Mouse (Mus musculus) B cell, adult 2 months (primary cell): ENCODE measurements around the gene Kcnk10.

ENCODE experiments used
- DNase-seq, 2 experiments: peaks; one replicate each; pipeline ENCODE4 v3.0.0; 2022

Gene Kcnk10

DNA sequence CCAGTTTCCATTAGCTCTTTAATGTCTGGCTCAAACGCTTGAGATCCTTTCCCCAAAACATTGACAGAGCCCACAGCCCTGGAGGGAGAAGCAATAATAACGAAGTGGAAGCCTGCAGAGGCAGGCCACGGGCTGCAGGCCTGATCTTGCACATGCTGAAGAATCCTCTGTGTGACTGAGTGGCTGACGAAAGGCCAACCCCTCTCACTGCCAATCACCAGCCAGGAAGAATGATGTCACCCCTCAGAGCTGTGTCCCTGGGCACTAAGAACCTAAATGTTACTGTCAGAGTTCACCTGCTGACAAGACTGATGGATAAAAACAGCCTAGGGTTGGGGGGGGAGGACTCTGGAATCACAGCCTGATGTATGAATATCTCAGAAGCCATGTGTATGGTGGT lies 72.5 kb downstream of the Kcnk10 start:
- DNase-seq, result no peak

DNA sequence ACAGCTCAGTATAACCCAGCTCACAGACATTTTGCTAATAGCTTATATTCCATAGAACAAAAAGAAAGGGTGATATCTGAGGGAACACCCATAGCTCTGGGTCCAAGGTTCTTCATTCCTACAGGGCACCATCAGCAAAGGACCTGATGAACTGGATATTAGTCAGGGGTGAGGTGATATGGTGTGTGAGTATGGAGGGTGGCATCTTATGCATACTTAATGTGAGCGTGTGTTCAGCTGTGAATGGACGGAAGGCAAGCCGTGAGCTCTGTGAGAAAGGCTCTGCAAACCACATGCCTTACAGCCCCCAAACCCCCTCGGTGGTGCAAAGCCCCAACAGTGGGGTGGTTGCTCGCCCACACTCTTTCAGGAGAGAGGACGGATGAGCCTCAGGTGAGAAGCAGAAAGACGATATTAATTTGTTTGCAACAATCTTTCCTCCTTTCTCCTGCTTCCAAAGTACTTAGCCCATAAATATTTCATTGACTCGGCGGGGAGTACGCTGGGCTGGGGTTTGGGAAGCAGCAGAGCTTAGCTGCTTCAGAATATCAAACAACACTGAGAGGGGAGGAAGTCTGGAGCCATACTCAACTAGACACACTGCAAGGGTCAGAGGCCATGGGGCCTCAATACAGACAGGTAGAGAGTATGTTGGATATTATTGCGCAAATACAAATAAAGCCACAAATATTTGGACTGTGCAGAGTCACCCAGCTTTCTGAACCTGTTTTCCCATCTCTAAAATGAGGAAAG lies 76.4 kb downstream of the Kcnk10 start:
- DNase-seq, result no peak

DNA sequence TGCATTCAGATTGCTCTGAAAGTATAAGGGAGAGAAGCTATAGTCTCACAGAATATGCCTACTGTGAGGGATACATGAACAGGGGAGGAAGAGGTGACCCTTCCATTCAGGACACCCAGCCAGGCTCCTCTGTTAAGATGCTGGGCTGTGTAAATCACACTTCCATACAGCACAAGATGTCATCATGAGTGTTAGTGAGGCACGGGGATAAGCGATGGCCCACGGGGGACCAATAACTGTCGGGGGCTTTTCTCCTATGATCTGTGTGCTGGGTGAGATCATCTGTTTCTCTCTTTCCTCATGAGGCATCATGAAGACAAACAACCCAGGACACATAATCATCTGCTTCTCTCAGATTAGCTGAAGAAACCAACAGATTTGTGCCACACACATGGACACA lies 77.1 kb downstream of the Kcnk10 start:
- no peak for DNase-seq

DNA sequence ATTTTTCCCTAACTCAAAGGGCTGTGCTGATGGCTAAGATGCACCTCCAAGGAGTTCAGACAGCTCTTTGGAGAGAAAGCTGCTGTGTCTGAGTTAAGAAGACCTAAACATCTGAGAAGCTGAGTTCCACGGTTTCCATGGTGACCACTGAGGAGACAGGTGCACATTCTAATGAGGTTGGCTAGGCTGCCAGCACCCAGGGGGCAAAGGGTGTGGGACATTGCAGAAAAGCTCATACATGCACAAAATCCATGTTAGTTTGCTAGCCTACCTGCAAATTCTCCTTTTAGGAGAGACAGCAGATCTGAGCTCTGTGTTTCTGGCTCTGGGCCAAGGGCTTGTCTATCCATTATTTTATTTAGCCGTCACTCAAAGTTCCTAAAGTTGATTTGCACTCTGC lies 96.7 kb downstream of the Kcnk10 start:
- no peak for DNase-seq

DNA sequence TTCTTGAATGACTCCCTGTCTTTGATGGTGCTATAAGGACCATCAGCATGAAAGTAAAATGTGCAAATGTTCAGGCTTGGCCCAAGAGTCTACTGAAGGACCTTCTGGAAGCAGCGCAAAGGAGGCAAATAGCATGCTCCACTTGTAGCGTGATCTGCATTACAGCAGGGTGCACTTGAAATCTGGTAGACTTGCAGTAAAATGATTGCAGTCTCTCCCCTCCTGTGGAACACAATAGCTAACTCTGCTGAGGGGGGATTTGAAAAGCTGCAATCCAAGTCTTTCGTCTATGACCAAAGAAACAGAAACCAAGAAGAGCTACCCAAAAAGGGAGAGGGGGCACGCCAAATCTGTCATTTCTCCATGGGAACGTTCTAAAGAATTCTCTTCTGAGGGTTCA lies 97.1 kb downstream of the Kcnk10 start:
- DNase-seq, result no peak

DNA sequence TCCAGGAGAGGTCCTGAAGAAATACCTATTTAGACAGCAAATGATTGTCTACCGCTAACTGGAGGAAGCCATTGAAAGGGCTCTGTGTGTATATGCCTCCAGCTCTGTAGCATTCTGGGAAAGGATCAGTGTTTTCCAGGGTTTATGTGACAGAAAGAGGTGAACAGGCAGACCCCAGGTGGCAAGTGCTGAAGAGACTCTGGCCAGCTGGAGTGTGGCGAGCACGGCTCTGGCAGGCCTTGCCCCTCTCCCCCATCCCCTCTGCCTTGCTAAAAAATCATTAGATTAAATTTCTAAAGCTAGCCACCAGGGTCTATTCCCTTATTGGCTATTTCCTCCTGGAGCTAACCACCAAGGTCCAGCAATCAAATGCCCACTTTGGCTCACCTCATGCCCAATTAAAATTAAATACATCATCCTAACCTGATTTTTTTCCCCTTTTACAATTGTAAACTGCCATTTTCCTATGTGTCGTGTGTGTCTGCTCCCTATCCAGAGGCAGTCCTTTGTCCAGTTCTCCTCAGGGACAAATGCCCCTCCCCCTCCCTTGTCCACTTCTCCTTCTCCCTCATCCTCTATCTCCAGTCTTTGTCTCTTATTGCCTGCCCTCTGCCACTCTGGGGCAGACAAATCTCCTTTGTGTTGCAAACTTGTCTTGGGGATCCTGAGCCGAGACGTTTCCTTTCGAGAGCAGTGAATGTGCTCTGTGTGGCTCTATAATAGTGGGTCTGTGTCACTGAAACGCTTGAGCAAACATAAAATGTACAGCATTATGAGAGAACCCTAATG lies 100.2 kb downstream of the Kcnk10 start:
- DNase-seq, result no peak

DNA sequence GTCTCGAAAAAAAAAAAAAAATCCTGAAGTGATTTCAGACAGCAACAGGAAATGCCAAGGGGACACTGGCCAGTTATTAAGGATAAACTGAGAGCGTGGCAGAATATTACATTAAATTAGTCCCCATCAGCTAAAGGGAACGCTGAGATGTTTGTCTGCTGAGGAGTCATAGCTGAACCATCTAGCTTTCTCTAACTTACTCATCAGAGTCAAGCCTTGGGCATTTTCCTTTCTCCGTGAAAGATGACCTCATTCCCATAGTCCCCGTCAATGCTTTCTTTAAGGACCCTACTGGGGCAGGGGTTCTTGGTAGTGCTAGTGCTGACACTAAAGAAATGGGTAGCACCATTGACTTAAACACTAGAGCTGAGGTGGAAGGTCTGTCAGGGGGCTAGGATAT lies 106.9 kb downstream of the Kcnk10 start:
- DNase-seq, result no peak

DNA sequence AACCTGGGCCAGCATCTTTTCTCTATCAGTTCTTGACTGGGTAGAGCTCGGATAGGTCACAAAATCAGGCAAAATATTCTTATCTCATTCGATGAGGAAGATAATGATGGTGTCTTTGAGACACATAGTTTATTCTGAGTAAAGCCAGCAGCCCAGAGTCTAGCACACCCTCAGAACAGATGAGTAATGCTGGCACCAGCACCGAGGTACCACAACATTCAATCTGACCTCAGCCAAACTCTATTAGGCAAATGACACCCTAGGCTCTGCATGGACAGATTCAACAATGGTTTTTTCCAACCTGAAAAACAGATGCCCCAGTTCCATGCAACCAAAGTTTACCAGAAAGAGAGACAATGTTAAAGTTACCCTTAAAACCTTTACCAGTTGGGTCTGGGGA lies 108.0 kb downstream of the Kcnk10 start:
- DNase-seq, result no peak

DNA sequence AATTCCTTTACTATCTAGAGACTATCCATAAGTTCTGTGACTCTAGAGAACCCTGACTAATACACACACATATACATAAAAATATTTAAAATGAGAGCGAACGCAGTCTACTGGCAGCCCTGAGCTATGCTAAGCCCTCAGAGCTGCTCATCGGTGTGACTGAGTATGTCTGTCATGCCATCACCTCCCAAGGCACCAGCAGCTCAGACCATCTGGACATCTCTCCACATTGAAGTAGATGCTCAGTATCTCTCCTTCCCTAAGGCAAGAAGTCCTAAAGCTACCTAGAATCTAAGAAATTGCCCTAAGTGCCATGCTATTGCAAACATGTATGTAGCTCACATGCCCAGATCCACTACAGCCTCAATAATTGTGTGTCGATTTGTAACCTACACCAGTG lies 110.3 kb downstream of the Kcnk10 start:
- no peak for DNase-seq

DNA sequence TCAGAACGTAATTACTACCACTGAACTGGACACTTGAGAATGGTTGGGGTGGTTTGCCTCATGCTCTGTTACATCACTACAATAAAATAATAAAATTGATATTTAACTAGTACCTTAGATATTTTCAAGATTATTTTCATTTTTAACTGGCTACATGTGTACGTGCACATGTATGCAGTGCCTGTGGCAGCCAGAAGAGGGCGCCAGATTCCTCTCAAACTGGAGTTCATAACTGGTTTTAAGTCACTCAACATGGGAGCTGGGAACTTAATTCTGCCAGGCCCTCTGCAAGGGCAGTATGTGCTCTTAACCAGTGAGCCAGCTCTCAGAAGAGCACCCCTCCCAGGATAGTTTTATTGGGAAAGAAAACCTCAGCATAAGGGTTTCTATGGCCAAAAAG lies 118.2 kb downstream of the Kcnk10 start:
- peak; percentile 75 to 78 for DNase-seq

DNA sequence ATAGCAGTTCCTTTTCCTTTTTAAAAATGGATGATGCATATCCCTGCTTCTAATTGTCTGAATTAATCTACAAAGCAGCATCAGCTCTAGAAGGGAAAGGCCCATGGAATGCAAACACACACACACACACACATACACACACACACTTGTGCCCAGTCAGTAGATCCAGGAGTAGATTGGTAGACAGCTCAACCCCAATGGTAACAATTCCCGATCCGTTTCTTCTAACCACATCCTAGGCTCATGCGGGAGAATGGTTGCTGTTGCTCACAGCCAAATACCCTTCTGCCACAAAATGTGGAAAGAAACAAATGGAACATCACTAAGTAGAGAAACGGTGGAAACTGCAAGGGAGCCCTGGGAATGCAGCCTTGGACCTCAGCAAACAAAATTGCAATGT lies 119.2 kb downstream of the Kcnk10 start:
- DNase-seq, result no peak

DNA sequence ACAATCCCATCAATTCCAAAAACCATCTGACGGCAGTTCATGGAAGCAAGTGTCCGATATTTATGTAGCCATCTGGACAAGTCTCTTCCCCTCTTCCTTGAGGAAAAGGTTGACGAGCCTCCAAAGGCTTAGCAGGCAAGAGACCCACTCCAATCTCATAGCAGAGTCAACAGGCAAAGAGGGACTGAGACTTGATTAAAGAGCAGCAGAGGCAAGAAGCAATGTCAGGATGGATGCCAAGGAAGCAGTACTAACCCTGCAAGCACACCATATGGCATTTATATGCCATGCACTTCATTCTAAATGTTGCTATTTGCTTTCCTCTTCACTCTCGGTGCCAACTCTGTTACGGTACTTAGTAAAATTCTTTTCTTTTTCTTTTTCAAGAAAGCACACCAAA lies 119.6 kb downstream of the Kcnk10 start:
- DNase-seq, result no peak

DNA sequence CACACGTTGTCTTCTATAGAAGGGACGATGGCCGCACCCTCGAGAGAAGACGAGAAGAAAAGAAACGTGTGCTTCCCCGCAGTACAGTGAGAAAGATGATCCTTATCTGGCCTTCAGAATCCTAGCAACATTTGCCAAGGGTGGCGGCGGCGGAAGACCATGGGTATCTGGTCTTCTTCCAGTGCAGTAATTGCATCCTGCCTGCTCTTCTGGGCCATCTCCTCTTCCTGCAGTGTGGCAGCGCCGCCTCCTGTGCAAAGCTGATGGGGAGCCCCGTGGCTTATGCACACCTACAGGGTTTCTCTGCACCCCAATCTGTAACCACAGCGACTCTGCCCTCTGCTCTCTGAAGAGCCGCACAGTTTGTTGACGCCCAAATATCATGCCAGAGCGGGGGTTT lies 124.9 kb downstream of the Kcnk10 start:
- DNase-seq, result no peak

DNA sequence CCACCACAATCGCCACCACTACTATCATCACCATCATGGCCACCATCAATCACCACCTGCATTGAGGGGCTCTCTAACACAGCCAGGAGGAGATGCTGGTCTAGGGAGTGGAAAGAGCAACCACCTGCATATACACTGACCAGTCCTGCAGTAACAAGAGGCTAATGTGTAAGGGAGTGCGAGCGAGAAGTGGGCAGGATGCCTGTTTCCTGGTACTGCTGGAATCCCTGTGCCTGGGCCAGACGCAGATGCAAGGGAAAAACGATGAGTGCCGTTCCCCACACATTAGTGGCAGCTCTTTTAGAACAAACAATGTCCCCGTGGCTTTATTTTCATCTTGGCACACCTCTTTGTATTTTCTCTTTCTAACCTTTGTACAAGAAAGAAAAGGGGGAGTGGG lies 125.5 kb downstream of the Kcnk10 start:
- DNase-seq, result no peak

DNA sequence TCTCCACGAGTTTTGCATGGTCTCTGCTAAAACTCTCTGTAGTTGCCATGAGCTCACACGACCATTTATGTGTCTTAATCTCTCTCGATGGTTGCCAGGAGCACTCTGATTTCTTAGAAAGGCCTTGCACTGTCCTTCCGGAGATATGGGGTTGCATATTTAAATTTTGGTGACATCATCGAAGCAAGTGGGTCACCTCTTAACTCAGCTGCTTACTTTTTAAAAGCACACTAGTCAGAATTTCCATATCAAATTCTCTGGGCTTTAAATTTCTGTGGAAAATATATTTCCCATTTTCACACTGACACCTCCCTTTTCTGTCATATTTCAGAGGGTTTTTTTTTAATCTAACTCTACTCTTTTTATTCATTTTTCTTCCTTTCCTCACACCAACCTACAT lies 132.5 kb downstream of the Kcnk10 start:
- DNase-seq, result no peak

DNA sequence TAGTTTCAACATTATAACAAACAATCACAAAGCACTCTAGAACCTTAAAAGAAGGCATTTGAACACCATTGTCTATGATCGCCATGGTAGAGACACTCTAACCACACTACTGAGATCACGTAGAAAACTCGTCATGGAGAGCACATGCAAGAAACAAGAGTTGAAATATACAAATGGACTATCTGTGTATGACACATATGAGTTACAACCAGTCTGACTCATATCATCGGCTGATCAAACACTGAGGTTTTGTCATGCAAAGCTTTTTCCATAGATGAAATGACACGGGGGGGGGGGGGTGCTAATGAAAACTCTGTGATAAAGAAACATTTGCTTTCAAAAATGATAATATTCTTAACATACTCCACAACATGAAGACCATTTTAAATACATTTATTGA lies 133.2 kb downstream of the Kcnk10 start:
- no peak for DNase-seq

DNA sequence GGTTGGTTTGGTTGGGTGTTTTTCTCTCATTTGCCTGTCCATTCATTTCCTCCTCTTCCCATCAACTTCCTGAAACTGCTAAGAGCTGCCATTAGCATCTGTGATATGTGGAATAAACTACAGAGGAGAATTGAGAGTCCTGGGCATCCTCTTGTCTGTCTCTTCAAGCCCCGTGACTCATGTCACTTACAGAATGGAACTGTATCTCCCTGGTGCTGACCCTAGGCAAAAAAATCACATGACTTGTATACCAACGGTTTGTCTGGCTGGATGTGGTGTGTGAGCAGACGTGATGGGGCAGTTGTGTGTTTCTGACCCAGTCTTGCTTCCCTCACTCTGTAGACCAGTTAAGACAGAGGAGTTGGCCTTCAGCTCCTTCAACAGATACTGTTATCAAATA lies 134.4 kb downstream of the Kcnk10 start:
- DNase-seq, result no peak

DNA sequence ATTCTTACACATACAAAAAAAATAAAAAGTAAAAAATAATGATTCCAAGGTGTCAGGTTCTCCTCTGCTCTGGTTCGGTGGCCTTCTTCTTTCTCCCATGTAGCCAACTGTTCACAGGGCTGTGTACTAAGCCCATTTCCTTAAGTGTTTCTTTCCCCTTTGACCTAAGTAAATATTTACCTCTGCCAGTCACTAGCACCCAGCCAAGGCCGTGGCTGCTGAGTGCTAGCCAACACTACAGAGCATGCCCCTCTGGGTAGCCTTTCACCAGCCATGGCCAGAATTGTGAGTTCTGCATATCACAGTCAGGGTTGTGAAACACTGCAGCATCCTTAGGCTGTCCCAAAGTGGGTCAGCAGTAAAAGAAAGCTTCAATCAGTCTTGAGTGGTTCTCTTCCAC lies 140.0 kb downstream of the Kcnk10 start:
- DNase-seq, result no peak

DNA sequence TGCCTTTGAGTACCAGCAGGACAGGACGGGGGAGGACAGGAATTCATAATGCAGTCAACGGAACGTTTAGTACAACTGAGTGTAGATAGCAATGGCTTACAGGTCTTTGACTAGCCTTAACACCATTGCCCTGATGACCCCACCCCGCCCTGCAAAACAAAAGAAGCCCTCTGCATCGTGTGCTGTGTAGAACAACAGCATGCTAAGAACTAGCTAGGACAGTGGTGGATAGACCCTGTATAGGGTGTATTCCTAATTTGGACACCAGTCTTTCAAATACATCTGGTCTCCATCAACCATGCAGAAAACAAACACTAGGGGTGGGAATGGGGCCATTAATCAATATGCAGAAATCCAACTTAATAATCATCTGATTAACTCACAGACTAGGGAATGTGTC lies 147.4 kb downstream of the Kcnk10 start:
- DNase-seq, result no peak

DNA sequence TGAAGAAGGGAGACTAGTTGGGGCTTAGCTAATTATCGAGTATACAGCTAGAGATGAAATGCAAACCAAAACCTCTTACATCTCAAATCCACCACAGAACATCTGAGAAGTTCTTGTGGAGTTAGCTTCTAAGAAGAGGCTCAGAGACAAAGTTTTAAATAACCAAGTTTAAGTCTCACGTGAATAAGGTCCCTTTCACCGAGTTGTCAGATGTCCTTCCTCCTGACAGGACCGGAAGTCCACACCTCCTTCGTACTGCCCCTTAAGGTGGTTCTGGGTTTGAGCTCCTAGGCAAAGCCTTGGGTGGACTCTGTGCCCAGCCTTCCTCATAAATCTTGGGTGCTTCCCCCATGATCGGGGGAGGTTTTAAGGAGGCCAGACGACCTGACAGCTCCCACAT lies 156.8 kb downstream of the Kcnk10 start:
- DNase-seq, result no peak

DNA sequence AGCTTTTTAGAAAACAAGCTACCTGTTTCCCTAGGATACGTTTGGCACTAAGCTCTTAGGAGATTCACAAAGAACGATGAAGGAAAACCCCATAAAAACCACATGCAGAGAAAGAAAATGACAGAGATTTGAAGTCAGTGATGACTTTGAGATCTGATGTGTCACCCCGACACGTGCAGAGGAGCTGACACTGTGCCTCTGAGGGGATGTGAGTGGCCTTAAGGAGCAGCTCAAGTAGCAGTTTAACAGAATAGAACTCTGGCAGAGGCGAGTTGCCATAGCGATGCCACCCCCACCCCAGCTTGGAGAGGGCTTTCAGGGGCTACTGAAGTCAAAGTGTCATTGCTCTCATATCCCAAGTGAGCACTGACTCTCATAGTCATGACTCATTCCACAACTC lies 158.3 kb downstream of the Kcnk10 start:
- no peak for DNase-seq

DNA sequence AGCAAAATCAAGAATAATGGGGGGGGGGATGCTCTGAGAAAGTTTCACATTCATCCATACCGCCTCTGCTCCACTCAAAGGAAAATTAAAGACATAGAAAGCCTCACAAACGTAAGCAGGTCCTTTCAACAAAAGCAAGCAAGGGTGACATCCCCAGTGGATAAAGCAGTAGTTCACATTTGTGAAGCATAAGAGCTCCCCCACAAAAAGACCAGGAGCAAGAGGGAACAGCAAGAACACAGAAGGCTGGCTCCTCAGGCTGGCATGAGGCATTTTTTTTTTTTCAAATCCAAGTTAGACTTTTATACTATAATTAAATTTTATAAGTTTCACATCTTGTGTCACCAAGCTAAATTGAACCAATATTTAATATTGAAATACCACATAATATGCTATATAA lies 168.5 kb downstream of the Kcnk10 start:
- DNase-seq, result no peak

DNA sequence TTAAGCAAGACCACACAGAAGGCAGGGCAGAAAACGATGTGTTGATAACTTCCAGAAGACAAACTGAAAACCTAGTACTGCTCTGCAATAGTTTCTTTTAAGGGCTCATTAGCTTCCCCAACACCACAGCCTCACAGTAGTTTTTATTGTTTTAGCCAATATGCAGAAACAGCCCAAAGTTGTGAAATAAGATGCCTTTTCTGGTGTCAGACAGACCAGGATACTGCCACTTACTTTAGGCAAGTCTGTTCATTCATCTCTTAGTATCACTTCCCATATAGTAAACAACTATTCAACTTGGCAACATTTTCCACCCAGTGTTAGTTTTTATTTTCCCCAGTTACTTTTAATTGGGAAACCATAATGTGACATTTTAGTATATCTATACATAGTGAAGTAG lies 171.5 kb downstream of the Kcnk10 start:
- no peak for DNase-seq

DNA sequence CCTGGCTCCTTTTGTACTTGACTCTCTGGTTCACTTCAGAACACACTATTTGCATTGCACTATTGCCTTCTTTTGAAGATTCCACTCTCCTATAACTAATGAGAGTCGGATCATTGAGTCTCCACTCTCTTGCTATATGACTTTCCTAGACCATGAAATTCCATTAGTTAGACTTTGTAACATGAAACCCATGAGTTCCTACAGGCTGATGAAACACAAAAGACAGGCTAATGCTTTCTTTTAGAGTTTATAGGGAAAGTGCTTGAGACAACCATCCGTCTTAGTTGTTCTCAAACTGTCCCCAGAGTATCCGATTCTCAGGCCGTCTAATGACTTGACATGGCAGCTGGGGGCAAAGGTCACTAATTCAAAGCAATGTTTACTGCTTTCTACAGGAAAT lies 172.0 kb downstream of the Kcnk10 start:
- no peak for DNase-seq

DNA sequence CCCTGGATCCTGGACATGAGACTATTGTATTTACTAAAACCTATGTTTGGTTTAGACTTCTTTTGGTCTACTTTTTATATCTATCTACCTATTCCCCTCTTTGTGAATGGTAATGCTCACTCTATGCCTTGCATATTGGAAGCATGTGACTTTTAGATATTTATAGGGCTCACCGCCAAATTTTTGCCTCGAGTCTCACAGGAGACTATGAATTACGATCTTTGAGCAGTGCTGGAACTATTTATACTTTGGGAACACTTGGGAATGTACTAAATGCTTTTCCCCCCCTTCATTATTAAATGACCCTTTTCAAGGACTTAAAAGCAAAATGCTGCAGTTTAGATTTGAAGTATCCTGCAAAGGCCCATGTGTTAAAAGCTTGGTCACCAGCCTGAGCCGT lies 181.5 kb downstream of the Kcnk10 start:
- DNase-seq, result no peak
